Mouse (Mus musculus) thymus, adult 2 months (tissue): Measurements from ENCODE around the gene Fli1.

Experiments
- CTCF ChIP-seq: fragments of 200-500 bp; IDR thresholded peaks from 2 replicates; pipeline ENCODE4 v1.5.1; 2012; ENCODE audit warnings: mild to moderate bottlenecking, control low read depth, low read length, moderate library complexity, borderline replicate concordance; ENCODE audit not compliant: control insufficient read depth, poor library complexity, insufficient read depth; ENCODE audit errors: extremely low read depth
- POLR2A ChIP-seq: fragments of 200-500 bp; IDR thresholded peaks from 2 replicates; pipeline ENCODE4 v1.6.1; 2012; ENCODE audit warnings: mild to moderate bottlenecking, low read length, control low read depth, moderate library complexity; ENCODE audit not compliant: control insufficient read depth, poor library complexity, insufficient read depth; ENCODE audit errors: extremely low read depth

DNA sequence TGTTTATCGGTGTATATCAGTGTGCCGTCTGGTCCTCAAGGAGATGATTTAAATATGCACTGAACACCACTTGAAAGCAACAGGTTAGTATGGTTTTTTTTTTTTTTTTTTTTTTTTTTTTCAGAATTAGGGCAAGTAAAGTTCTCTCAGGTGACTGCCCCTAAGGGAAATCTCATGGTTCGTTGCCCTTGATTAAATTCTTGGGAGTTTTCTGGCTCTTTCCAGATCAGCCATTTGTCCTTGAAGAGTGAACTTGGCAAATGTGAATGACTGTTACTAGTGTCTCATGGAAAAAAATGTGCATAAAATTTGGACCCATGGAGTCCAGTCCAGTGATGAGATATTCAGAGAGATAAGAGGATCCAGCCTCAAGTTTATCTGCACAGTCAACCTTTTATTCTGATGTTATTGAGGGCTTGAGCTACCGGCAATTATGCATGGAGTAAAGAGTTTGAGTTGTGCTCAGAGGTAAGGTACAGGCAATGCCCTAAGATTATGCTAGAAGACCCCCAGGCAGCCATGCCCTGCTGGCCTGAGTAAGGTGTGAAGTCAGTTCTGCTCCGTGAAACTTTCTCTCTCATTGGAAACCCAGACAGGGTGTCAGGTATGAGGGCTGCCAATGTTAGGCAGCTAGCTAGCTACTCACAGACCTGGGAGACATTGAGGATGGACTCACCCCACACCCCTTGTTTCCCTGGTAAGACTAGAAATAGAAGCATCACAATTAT, 165.6 kb downstream of the Fli1 start:
- TF ChIP-seq POLR2A, result no peak
- no peak for TF ChIP-seq CTCF
